25 mouse cellular contexts compared by ENCODE assay signal in genomic region chr6:25675111-25675510, GRCm38 (mm10). TPM values are rescaled to one million over a fixed set of nuclear protein-coding genes. Genes with fewer than 3 reads are reported as not detected.
A peak's percentile ranks its signal among the peaks of the same experiment; 100 is the strongest.
DNase-seq lines count a peak whose midpoint lies in the region; ATAC-seq and TF ChIP-seq lines count a peak whose summit lies in the region.
"Had no signal": no experiment of that assay in that cellular context is flagged by ENCODE, and none has a peak within 500 bp of the region (broad histone marks: within the 10 kb centered on the region; RNA-seq: fewer than 3 reads in every experiment).

No protein-coding gene starts in this region.

- no peaks in the 10 kb centered on the region for H3K27me3 ChIP-seq in intestine, embryonic 16.5 days (replicated peaks; ENCODE audit: control insufficient read depth, insufficient read depth, low read length)
- H3K27me3 ChIP-seq: CH12.LX had no signal

- DNase-seq in frontal cortex, postnatal 10 days (ENCODE audit: low spot score in 2 of 2), result no peak
- peak; percentile 22 to 34 for DNase-seq in layer of hippocampus, adult 2 months (ENCODE audit: low spot score in 2 of 2)
- no peak for DNase-seq in layer of hippocampus, postnatal 10 days (ENCODE audit: low spot score in 2 of 2)
- peak; percentile 20 for DNase-seq in layer of hippocampus, adult 9-11 months
- DNase-seq in layer of hippocampus, postnatal 25 days (ENCODE audit: extremely low spot score in 1 of 2, low spot score in 1 of 2), result no peak
- DNase-seq in brain, adult 2 months (ENCODE audit: low read depth, low spot score), result peak; percentile 23
- DNase-seq: adrenal gland, adult 2 months; adrenal gland, adult 8-10 months; adrenal gland, postnatal 10 days; adrenal gland, postnatal 14 days; adrenal gland, postnatal 25 days; adrenal gland, postnatal 36 days; B cell, adult 2 months; cerebellum, adult 11 months; cerebellum, adult 11-12 months; cerebellum, adult 18-20 months had no signal

- H3K27ac ChIP-seq in layer of hippocampus, adult 2 months, result peak overlapping the region; percentile 86
- no peak overlapping the region for H3K27ac ChIP-seq in intestine, embryonic 16.5 days (ENCODE audit: low read length)

- WGBS in intestine, embryonic 16.5 days, result 84% methylated on average over 4 of the region's 4 CpGs

- H3K36me3 ChIP-seq in intestine, embryonic 16.5 days (ENCODE audit: control insufficient read depth, insufficient read depth, low read length), result no peaks in the 10 kb centered on the region
- H3K36me3 ChIP-seq: G1E had no signal

- no peak overlapping the region for H3K9ac ChIP-seq in intestine, embryonic 16.5 days (ENCODE audit: low read depth, low read length)

- TF ChIP-seq CTCF in layer of hippocampus, adult 2 months (conservative IDR thresholded peaks at IDR 0.05), result no peak

- H3K9me3 ChIP-seq in intestine, embryonic 16.5 days (ENCODE audit: control insufficient read depth, low read length), result no peaks in the 10 kb centered on the region
- H3K9me3 ChIP-seq: G1E had no signal

- H3K4me1 ChIP-seq in intestine, embryonic 16.5 days (ENCODE audit: control insufficient read depth, insufficient read depth, low read length), result no peaks in the 10 kb centered on the region

- peak overlapping the region; percentile 6; the same call in 1 of the 2 replicates for H3K4me3 ChIP-seq in layer of hippocampus, adult 2 months
- no peak overlapping the region for H3K4me3 ChIP-seq in intestine, embryonic 16.5 days (ENCODE audit: low read length)

- H3K4me2 ChIP-seq in intestine, embryonic 16.5 days (ENCODE audit: low read depth, low read length), result no peak overlapping the region

- peak; percentile 27; the same call in 1 of the 2 replicates for ATAC-seq in frontal cortex, adult (ENCODE audit: low TSS enrichment)
- ATAC-seq in intestine, embryonic 16.5 days, result no peak
- ATAC-seq: activated CD4-positive, CD25-positive, alpha-beta regulatory T cell, adult 4 months; CD4-positive, CD25-positive, alpha-beta regulatory T cell, adult 4 months; Patski had no signal

RNA-seq across cellular contexts. Expression of gene Gpr37, which starts 15.4 kb away (rescaled TPM):
- 10 to 100 TPM; 35.8 to 38.6 TPM for total RNA-seq in layer of hippocampus, adult 2 months (2021)
- 10 to 100 TPM; 30.4 to 31.8 TPM for total RNA-seq in layer of hippocampus, postnatal 10 days (2021)
- 10 to 100 TPM; 39.6 to 40.6 TPM for total RNA-seq in layer of hippocampus, postnatal 25 days (2021)
- 0.40 and 0.45 TPM in 2 replicates for polyA plus RNA-seq in intestine, embryonic 16.5 days (2015; fragmentation: Nextera tagmentation; extraction: Ambion mirVana)
- total RNA-seq: CH12.LX, ES-E14, MEL had no signal
- polyA plus RNA-seq: activated CD4-positive, CD25-positive, alpha-beta regulatory T cell, adult 4 months; CD4-positive, CD25-positive, alpha-beta regulatory T cell, adult 4 months; G1E; Patski had no signal

Comparison
In these comparisons a context has a peak if more than half of its experiments do, and no peak if none do; other contexts are left out.
1. DNase-seq: peak in layer of hippocampus, adult 2 months (2 of 2), layer of hippocampus, adult 9-11 months (single experiment) and brain, adult 2 months (single experiment); none in frontal cortex, postnatal 10 days (0 of 2), layer of hippocampus, postnatal 10 days (0 of 2) and layer of hippocampus, postnatal 25 days (0 of 2).